Mouse (Mus musculus): ENCODE results near the gene Arhgef3. TPM values are rescaled to one million over a fixed set of nuclear protein-coding genes. Genes with fewer than 3 reads are reported as not detected.

Arhgef3 gene
- polyA plus RNA-seq, 1 experiment from 2014 or later: 2.9 TPM

- Histone ChIP-seq H3K27me3 (ENCODE audit: control insufficient read depth, insufficient read depth, low read length) (no peaks in the 10 kb centered on the region), H3K9ac (ENCODE audit: low read length) (no peak overlapping the region), H3K27ac (ENCODE audit: low read depth, low read length) (no peak overlapping the region), H3K36me3 (ENCODE audit: control insufficient read depth, insufficient read depth, low read length) (no peaks in the 10 kb centered on the region), H3K9me3 (ENCODE audit: control insufficient read depth, low read length) (no peaks in the 10 kb centered on the region), H3K4me2 (ENCODE audit: low read depth, low read length, severe bottlenecking) (no peak overlapping the region), H3K4me1 (replicated peaks; ENCODE audit: control insufficient read depth, insufficient read depth, low read length) (peaks cover 3% of the 10 kb centered on the region; the same call in 1 of the 2 replicates), H3K4me3 (ENCODE audit: low read depth, low read length) (no peak overlapping the region)
- ATAC-seq (replicated peaks; ENCODE audit: low FRiP score): no peak
- DNase-seq (ENCODE audit: low spot score): no peak
- WGBS: 70% methylated on average over 10 of the region's 10 CpGs
Observed at GRCm38 (mm10) chr14:27271371-27272071, 156.8 kb downstream of the Arhgef3 start.

- ATAC-seq (replicated peaks; ENCODE audit: low FRiP score) (no peak), DNase-seq (ENCODE audit: low spot score) (peak; percentile 54)
- H3K27ac ChIP-seq (ENCODE audit: low read depth, low read length): no peak overlapping the region
- no peaks in the 10 kb centered on the region for H3K27me3 ChIP-seq (ENCODE audit: control insufficient read depth, insufficient read depth, low read length)
- no peaks in the 10 kb centered on the region for H3K36me3 ChIP-seq (ENCODE audit: control insufficient read depth, insufficient read depth, low read length)
- no peaks in the 10 kb centered on the region for H3K9me3 ChIP-seq (ENCODE audit: control insufficient read depth, low read length)
- peaks cover 3% of the 10 kb centered on the region; the same call in 1 of the 2 replicates for H3K4me1 ChIP-seq (replicated peaks; ENCODE audit: control insufficient read depth, insufficient read depth, low read length)
- WGBS: 24% methylated on average over 11 of the region's 11 CpGs
- no peak overlapping the region for H3K4me3 ChIP-seq (ENCODE audit: low read depth, low read length)
- H3K9ac ChIP-seq (ENCODE audit: low read length): no peak overlapping the region
- no peak overlapping the region for H3K4me2 ChIP-seq (ENCODE audit: low read depth, low read length, severe bottlenecking)
Observed at GRCm38 (mm10) chr14:27272072-27272834, 157.6 kb downstream of the Arhgef3 start.

- no peak overlapping the region for H3K27ac ChIP-seq (ENCODE audit: low read depth, low read length)
Observed at GRCm38 (mm10) chr14:27272835-27273138, 158.1 kb downstream of the Arhgef3 start.

GRCm38 (mm10) chr14:27273169-27273568 is 158.5 kb downstream of the Arhgef3 start:
- H3K27ac ChIP-seq (ENCODE audit: low read depth, low read length): no peak overlapping the region
- no peaks in the 10 kb centered on the region for H3K27me3 ChIP-seq (ENCODE audit: control insufficient read depth, insufficient read depth, low read length)
- H3K4me3 ChIP-seq (ENCODE audit: low read depth, low read length): no peak overlapping the region
- no peak for DNase-seq (ENCODE audit: low spot score)
- no peak overlapping the region for H3K4me2 ChIP-seq (ENCODE audit: low read depth, low read length, severe bottlenecking)
- no peaks in the 10 kb centered on the region for H3K36me3 ChIP-seq (ENCODE audit: control insufficient read depth, insufficient read depth, low read length)
- no peaks in the 10 kb centered on the region for H3K9me3 ChIP-seq (ENCODE audit: control insufficient read depth, low read length)
- ATAC-seq (replicated peaks; ENCODE audit: low FRiP score): no peak
- no peak overlapping the region for H3K9ac ChIP-seq (ENCODE audit: low read length)
- peaks cover 3% of the 10 kb centered on the region; the same call in 1 of the 2 replicates for H3K4me1 ChIP-seq (replicated peaks; ENCODE audit: control insufficient read depth, insufficient read depth, low read length)

More at GRCm38 (mm10) chr14:27272835-27273138, 158.1 kb downstream of the Arhgef3 start:
- H3K36me3 ChIP-seq (ENCODE audit: control insufficient read depth, insufficient read depth, low read length): no peaks in the 10 kb centered on the region
- whole genome bisulfite sequencing: 54% methylated on average over 2 of the region's 2 CpGs
- no peak overlapping the region for H3K9ac ChIP-seq (ENCODE audit: low read length)
- DNase-seq (ENCODE audit: low spot score) (no peak), ATAC-seq (replicated peaks; ENCODE audit: low FRiP score) (no peak)
- no peak overlapping the region for H3K4me2 ChIP-seq (ENCODE audit: low read depth, low read length, severe bottlenecking)
- H3K9me3 ChIP-seq (ENCODE audit: control insufficient read depth, low read length): no peaks in the 10 kb centered on the region
- H3K27me3 ChIP-seq (ENCODE audit: control insufficient read depth, insufficient read depth, low read length): no peaks in the 10 kb centered on the region
- H3K4me3 ChIP-seq (ENCODE audit: low read depth, low read length): no peak overlapping the region
- H3K4me1 ChIP-seq (replicated peaks; ENCODE audit: control insufficient read depth, insufficient read depth, low read length): peaks cover 3% of the 10 kb centered on the region; the same call in 1 of the 2 replicates

GRCm38 (mm10) chr14:27277259-27277658 is 162.6 kb downstream of the Arhgef3 start:
- Histone ChIP-seq H3K4me1 (replicated peaks; ENCODE audit: control insufficient read depth, insufficient read depth, low read length) (no peaks in the 10 kb centered on the region; the same call in 1 of the 2 replicates), H3K4me2 (ENCODE audit: low read depth, low read length, severe bottlenecking) (no peak overlapping the region), H3K9ac (ENCODE audit: low read length) (no peak overlapping the region), H3K27ac (ENCODE audit: low read depth, low read length) (no peak overlapping the region), H3K27me3 (ENCODE audit: control insufficient read depth, insufficient read depth, low read length) (no peaks in the 10 kb centered on the region), H3K36me3 (ENCODE audit: control insufficient read depth, insufficient read depth, low read length) (no peaks in the 10 kb centered on the region), H3K9me3 (ENCODE audit: control insufficient read depth, low read length) (no peaks in the 10 kb centered on the region), H3K4me3 (ENCODE audit: low read depth, low read length) (no peak overlapping the region)
- ATAC-seq (replicated peaks; ENCODE audit: low FRiP score): no peak
- DNase-seq (ENCODE audit: low spot score): no peak
- 92% methylated on average over 3 of the region's 3 CpGs for WGBS

GRCm38 (mm10) chr14:27280201-27280890 is 165.6 kb downstream of the Arhgef3 start:
- Histone ChIP-seq H3K36me3 (ENCODE audit: control insufficient read depth, insufficient read depth, low read length) (no peaks in the 10 kb centered on the region), H3K4me3 (ENCODE audit: low read depth, low read length) (no peak overlapping the region), H3K27me3 (ENCODE audit: control insufficient read depth, insufficient read depth, low read length) (no peaks in the 10 kb centered on the region), H3K9ac (ENCODE audit: low read length) (no peak overlapping the region), H3K9me3 (ENCODE audit: control insufficient read depth, low read length) (no peaks in the 10 kb centered on the region), H3K4me1 (replicated peaks; ENCODE audit: control insufficient read depth, insufficient read depth, low read length) (no peaks in the 10 kb centered on the region), H3K27ac (ENCODE audit: low read depth, low read length) (no peak overlapping the region), H3K4me2 (ENCODE audit: low read depth, low read length, severe bottlenecking) (no peak overlapping the region)
- ATAC-seq (replicated peaks; ENCODE audit: low FRiP score) (no peak), DNase-seq (ENCODE audit: low spot score) (no peak)
- 92% methylated on average over 8 of the region's 8 CpGs for WGBS

- no peaks in the 10 kb centered on the region for H3K9me3 ChIP-seq (ENCODE audit: control insufficient read depth, low read length)
- H3K36me3 ChIP-seq (ENCODE audit: control insufficient read depth, insufficient read depth, low read length): no peaks in the 10 kb centered on the region
- no peak overlapping the region for H3K4me3 ChIP-seq (ENCODE audit: low read depth, low read length)
- H3K27ac ChIP-seq (ENCODE audit: low read depth, low read length): no peak overlapping the region
- H3K9ac ChIP-seq (ENCODE audit: low read length): no peak overlapping the region
- DNase-seq (ENCODE audit: low spot score): no peak
- no peak for ATAC-seq (replicated peaks; ENCODE audit: low FRiP score)
- H3K4me2 ChIP-seq (ENCODE audit: low read depth, low read length, severe bottlenecking): no peak overlapping the region
- no peaks in the 10 kb centered on the region for H3K27me3 ChIP-seq (ENCODE audit: control insufficient read depth, insufficient read depth, low read length)
- H3K4me1 ChIP-seq (replicated peaks; ENCODE audit: control insufficient read depth, insufficient read depth, low read length): no peaks in the 10 kb centered on the region
Observed at GRCm38 (mm10) chr14:27283956-27284355, 169.3 kb downstream of the Arhgef3 start.

GRCm38 (mm10) chr14:27286202-27286601 is 171.5 kb downstream of the Arhgef3 start:
- no peak for DNase-seq (ENCODE audit: low spot score)
- Histone ChIP-seq H3K36me3 (ENCODE audit: control insufficient read depth, insufficient read depth, low read length) (no peaks in the 10 kb centered on the region), H3K27ac (ENCODE audit: low read depth, low read length) (no peak overlapping the region), H3K4me1 (replicated peaks; ENCODE audit: control insufficient read depth, insufficient read depth, low read length) (no peaks in the 10 kb centered on the region), H3K4me2 (ENCODE audit: low read depth, low read length, severe bottlenecking) (no peak overlapping the region), H3K27me3 (ENCODE audit: control insufficient read depth, insufficient read depth, low read length) (no peaks in the 10 kb centered on the region), H3K4me3 (ENCODE audit: low read depth, low read length) (no peak overlapping the region), H3K9ac (ENCODE audit: low read length) (no peak overlapping the region), H3K9me3 (ENCODE audit: control insufficient read depth, low read length) (no peaks in the 10 kb centered on the region)
- 70% methylated on average over 4 of the region's 4 CpGs for WGBS
- ATAC-seq (replicated peaks; ENCODE audit: low FRiP score): no peak
